Mouse (Mus musculus) adrenal gland, adult 8-10 months (tissue): Measurements from ENCODE around the gene Cabp2. TPM values are rescaled to one million over a fixed set of nuclear protein-coding genes. Genes with fewer than 3 reads are reported as not detected.
"Not testable (repeated sequence)": the region's sequence is repeated elsewhere in the genome, so short reads cannot be mapped to it uniquely, and the experiment has no call there.

Source experiments
- DNase-seq: peaks from one replicate; pipeline ENCODE4 v3.0.0; 2022
- total RNA-seq, 4 experiments: library from RNA; stranded (reverse); gene quantifications; 2 replicates each; pipeline ENCODE4 v1.2.4; 2022

The Cabp2 gene
- total RNA-seq, 4 experiments from 2014 or later, result not detected

GRCm38 (mm10) chr19:4125268-4125667 is 43.9 kb downstream of the Cabp2 start:
- not testable (repeated sequence) for DNase-seq

DNA sequence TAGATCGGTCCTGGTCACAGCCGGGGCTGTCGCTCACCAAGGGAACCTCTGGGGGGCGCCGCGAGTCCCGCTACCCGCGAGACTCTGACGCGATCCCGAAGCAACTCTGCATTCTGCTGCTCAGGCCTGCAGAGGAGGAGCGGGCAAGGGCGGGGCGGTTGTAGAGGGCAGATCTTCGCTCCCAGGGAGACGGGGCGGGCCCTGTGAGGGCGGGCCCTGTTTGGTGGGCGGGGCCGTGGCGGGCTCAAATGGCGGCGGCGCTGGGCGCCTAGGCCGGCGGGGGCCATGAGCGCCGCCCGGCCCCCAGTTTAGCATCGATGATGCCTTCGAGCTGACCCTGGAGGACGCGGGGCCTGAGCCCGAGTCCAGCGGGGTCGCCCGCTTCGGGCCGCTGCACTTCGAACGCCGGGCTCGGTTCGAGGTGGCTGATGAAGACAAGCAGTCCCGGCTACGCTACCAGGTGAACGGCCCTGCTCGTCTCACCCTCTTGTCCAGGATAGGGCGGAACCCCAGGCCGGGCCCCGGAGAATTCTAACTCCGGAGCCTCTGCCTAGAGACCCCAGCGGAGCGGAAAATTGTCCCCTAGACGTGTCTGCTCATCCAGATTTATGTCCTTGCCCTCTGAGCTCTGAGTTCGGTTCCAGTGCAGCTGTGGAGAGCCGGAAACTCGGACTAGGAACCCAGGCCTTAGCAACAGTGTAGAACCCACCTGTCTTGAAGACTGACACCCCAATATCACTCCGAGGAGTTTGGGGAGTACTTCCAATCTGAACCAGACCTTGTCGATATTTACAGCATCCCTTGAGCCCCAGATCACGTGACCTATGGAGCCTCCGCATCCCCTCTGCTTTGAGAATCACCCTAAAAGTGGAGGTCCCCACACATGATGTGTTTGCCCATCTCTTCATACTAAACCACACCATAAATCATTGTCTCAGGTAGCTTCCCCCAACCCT is 44.6 kb downstream of the Cabp2 start, which contains the start of gene Aip:
TSS of gene Aip (minus strand) at position 118 of the 956 bp plus-strand sequence.
- DNase-seq, result peak; percentile 98

DNA sequence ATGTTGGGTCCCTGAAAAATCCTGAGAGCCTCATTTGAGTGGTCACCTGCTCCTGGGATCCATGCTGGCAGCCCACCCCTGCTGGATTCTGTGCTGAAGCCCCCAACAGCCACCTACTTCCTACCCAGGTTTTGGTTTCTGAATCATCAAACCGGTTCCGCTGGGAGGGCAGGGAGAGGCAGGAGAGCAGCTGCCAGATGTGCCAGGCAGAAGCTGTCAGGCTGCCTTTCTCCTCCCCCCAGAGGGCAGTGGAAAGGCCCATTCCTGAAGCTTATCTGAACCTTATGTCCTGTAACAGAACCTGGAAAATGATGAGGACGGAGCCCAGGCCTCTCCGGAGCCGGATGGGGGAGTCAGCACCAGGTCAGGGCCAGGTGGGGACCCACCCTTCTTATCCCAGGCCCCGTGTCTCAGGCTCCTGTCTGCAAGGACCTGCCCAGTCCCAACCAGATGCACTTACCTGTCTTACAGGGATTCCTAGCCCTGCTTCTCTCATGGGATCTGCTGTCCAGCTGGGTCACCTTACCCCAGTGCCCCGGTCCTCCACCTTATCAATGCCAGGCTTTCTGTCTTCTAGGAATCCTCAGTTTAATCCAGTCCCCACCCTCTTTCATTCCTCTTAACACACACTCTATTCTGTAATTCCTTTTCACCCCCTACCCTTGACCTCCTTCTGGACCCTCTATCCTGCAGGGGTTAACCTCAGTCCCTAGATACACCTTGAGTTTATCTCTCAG is 45.5 kb downstream of the Cabp2 start:
- DNase-seq, result no peak

DNA sequence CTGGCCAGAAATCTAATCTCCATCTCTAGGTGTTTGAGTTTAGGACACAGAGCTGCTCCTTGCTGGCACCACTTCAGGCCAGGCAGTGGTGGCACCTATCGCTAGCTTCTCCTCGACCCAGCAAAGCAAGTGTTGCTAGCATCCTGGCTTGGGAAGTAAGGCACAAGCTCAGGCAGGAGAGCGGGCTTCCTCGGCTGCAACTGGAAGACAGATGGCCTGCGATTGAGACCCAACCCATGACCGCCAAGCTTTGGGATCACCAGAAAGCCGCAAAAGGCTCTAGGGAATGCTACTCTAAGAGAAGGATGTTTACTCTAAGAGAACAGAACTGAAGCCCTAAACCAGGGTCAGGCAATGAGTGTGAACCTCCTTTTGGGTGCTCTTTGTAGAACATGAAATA is 48.1 kb downstream of the Cabp2 start:
- no peak for DNase-seq

GRCm38 (mm10) chr19:4130106-4130505 is 48.7 kb downstream of the Cabp2 start:
- no peak for DNase-seq

- no peak for DNase-seq
These were observed 49.7 kb downstream of the Cabp2 start for GRCm38 (mm10) chr19:4131075-4131474.

DNA sequence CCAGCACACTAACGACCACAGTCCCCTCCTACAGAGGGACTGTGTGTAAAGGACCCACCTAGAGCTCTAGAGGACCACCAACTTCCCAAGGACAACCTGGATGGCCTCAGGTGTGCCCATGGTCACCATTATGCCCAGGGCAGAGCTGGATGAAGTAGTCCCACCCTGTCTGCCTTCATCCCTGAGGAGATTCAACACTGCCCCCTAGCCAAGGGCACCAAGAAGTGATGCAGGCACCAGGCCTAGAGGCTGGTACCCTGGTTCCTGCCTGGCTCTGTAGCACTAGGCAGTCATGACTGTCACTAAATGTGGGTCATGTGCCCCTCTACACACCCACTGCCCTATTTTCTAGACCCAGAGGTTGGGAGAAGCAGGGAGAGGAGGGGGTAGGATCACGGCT is 50.4 kb downstream of the Cabp2 start:
- DNase-seq, result no peak

- no peak for DNase-seq
These were observed 53.0 kb downstream of the Cabp2 start for GRCm38 (mm10) chr19:4134354-4134753.

DNA sequence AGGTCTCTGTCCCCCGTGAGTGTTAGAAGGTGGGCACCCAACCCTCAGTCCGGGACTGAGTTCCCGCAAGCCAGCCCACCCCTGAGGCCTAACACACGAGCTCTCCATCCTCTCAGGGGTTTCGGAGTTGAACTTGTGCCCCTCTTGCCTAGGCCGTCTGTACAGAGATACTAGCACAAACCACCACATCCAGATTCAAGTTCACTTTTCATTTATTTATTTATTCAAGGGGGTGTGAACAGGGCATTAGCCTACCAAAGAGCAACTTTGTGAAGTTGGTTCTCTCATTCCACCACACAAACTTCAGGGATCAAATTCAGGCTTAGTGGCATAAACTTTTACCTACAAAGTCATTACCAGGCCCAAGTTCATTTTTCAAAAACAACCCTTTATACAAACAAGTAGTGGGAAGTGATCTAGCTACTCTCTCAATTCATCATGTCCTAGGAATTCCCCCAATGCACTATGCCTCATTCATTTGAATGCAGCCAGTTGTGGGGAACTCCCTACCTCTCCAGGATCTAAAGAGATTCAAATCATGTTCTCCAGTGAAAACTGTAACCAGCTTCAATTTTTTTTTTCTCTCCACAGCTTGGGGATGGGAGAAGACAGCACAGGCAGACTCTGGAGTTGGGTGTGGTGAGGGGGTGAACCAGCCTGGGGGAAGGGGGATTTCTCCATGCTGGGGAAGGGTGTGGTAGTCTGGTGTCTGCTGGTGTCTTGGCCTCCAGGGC is 54.0 kb downstream of the Cabp2 start:
- not testable (repeated sequence) for DNase-seq

DNA sequence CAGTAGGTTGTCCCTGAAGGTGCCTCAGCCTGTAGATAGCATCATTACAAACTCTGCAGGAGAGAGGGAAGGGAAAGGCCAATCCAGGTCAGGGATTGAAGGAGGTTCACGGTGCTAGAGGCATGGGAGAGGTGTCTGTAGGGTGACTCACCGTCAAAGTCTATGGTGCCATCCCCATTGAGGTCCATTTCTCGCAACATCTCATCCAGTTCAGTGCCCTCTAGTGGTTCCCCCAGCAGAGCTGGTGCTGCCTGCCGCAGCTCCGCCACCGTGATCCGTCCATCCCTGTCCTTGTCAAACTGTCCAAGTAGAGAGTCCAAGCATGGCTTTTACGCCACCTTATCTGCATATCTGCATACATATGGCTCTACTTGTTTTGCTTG is 54.6 kb downstream of the Cabp2 start:
- DNase-seq, result not testable (repeated sequence)

GRCm38 (mm10) chr19:4136463-4136862 is 55.1 kb downstream of the Cabp2 start:
- no peak for DNase-seq

Other genes starting within 250 kb of the Cabp2 start
- gene Chka, start 229.8 kb upstream of the Cabp2 start, total RNA-seq, result 100 to 1,000 TPM in 1 of 4 experiments, 10 to 100 TPM in 3; 69.8 to 329 (median 93.5) TPM
- 100 to 1,000 TPM in 2 of 4 experiments, 10 to 100 TPM in 2; 55.6 to 133 (median 95.0) TPM for gene Tcirg1, start 174.4 kb upstream of the Cabp2 start, total RNA-seq
- gene Ndufs8, start 168.8 kb upstream of the Cabp2 start, total RNA-seq, result 100 to 1,000 TPM; 241 to 358 (median 291) TPM
- gene Aldh3b1, start 151.8 kb upstream of the Cabp2 start, total RNA-seq, result 100 to 1,000 TPM in 2 of 4 experiments, 10 to 100 TPM in 2; 35.5 to 262 (median 145) TPM
- gene Unc93b1, start 146.4 kb upstream of the Cabp2 start, total RNA-seq, result 10 to 100 TPM; 69.4 to 85.5 (median 71.5) TPM
- 1 to 10 TPM in 2 of 4 experiments, under 1 TPM in 2; 0.11 to 1.5 (median 0.88) TPM for gene Aldh3b3, start 122.9 kb upstream of the Cabp2 start, total RNA-seq
- 10 to 100 TPM in 2 of 4 experiments, 1 to 10 TPM in 2; 4.5 to 15.8 (median 9.7) TPM for gene Aldh3b2, start 109.2 kb upstream of the Cabp2 start, total RNA-seq
- gene Acy3, start 95.0 kb upstream of the Cabp2 start, total RNA-seq, result 10 to 100 TPM; 17.9 to 37.7 (median 23.4) TPM
- not detected for gene Tbx10, start 88.8 kb upstream of the Cabp2 start, total RNA-seq
- gene Nudt8, start 81.0 kb upstream of the Cabp2 start, total RNA-seq, result 10 to 100 TPM; 22.8 to 27.3 (median 24.7) TPM
- gene Gm49405, start 81.0 kb upstream of the Cabp2 start, total RNA-seq, result 1 to 10 TPM in 3 of 4 experiments, under 1 TPM in 1; 0.61 to 1.7 (median 1.3) TPM
- 1 to 10 TPM; 1.5 to 2.5 (median 1.7) TPM for gene Doc2g, start 78.3 kb upstream of the Cabp2 start, total RNA-seq
- 100 to 1,000 TPM; 235 to 340 (median 280) TPM for gene Ndufv1, start 68.8 kb upstream of the Cabp2 start, total RNA-seq
- gene Gstp1, start 43.6 kb upstream of the Cabp2 start, total RNA-seq, result 100 to 1,000 TPM; 366 to 409 (median 394) TPM
- 10 to 100 TPM; 45.4 to 79.1 (median 67.8) TPM for gene Gstp2, start 35.6 kb upstream of the Cabp2 start, total RNA-seq
- gene Gstp3, start 22.0 kb upstream of the Cabp2 start, total RNA-seq, result 1 to 10 TPM in 1 of 4 experiments, under 1 TPM in 3; 0.56 to 1.1 (median 0.77) TPM
- 100 to 1,000 TPM; 100 to 146 (median 129) TPM for gene Cdk2ap2, start 15.6 kb downstream of the Cabp2 start, total RNA-seq
- 100 to 1,000 TPM in 1 of 4 experiments, 10 to 100 TPM in 3; 57.1 to 119 (median 84.1) TPM for gene Pitpnm1, start 18.4 kb downstream of the Cabp2 start, total RNA-seq
- 100 to 1,000 TPM; 129 to 143 (median 134) TPM for gene Aip, start 44.3 kb downstream of the Cabp2 start, total RNA-seq
- gene Gpr152, start 58.2 kb downstream of the Cabp2 start, total RNA-seq, result under 1 TPM in 2 of 4 experiments, not detected in 2; 0.06 to 0.08 TPM
- gene Cabp4, start 62.5 kb downstream of the Cabp2 start, total RNA-seq, result under 1 TPM; 0.23 to 0.59 (median 0.39) TPM
- gene Coro1b, start 67.0 kb downstream of the Cabp2 start, total RNA-seq, result 100 to 1,000 TPM; 174 to 210 (median 184) TPM
- 1 to 10 TPM; 2.2 to 4.4 (median 3.4) TPM for gene Ptprcap, start 72.0 kb downstream of the Cabp2 start, total RNA-seq
- gene Rps6kb2, start 81.8 kb downstream of the Cabp2 start, total RNA-seq, result 10 to 100 TPM; 29.2 to 53.0 (median 46.7) TPM
- gene Carns1, start 93.9 kb downstream of the Cabp2 start, total RNA-seq, result 1 to 10 TPM; 3.6 to 6.8 (median 5.2) TPM
- 1 to 10 TPM; 1.6 to 2.8 (median 1.9) TPM for gene Tbc1d10c, start 109.7 kb downstream of the Cabp2 start, total RNA-seq
- 100 to 1,000 TPM; 371 to 396 (median 387) TPM for gene Ppp1ca, start 110.5 kb downstream of the Cabp2 start, total RNA-seq
- 10 to 100 TPM in 3 of 4 experiments, 1 to 10 TPM in 1; 8.7 to 14.3 (median 11.9) TPM for gene Rad9a, start 120.1 kb downstream of the Cabp2 start, total RNA-seq
- 10 to 100 TPM in 1 of 4 experiments, 1 to 10 TPM in 3; 4.5 to 14.4 (median 7.6) TPM for gene Clcf1, start 132.7 kb downstream of the Cabp2 start, total RNA-seq
- gene AC109138.7, start 132.8 kb downstream of the Cabp2 start, total RNA-seq, result not detected
- gene Pold4, start 150.3 kb downstream of the Cabp2 start, total RNA-seq, result 10 to 100 TPM; 39.0 to 53.5 (median 52.4) TPM
- 10 to 100 TPM; 30.8 to 55.1 (median 46.6) TPM for gene Ssh3, start 187.6 kb downstream of the Cabp2 start, total RNA-seq
- 10 to 100 TPM in 1 of 4 experiments, 1 to 10 TPM in 3; 4.3 to 10.6 (median 6.8) TPM for gene Ankrd13d, start 201.6 kb downstream of the Cabp2 start, total RNA-seq
- gene Grk2, start 224.6 kb downstream of the Cabp2 start, total RNA-seq, result 10 to 100 TPM; 42.3 to 71.6 (median 53.0) TPM